Mouse (Mus musculus) ES-E14 (cell line): Measurements from ENCODE around the gene Npc1l1.

ENCODE experiments used
- CHD2 ChIP-seq: IDR thresholded peaks from 2 replicates; pipeline ENCODE4 v1.6.1; 2014; ENCODE audit warnings: mild to moderate bottlenecking, low read depth, low read length, inconsistent platforms
- HCFC1 ChIP-seq: IDR thresholded peaks from 2 replicates; pipeline ENCODE4 v1.6.1; 2012; ENCODE audit warnings: low read length, inconsistent platforms, borderline replicate concordance; ENCODE audit not compliant: insufficient read depth
- MAFK ChIP-seq: IDR thresholded peaks from 2 replicates; pipeline ENCODE4 v1.6.1; 2014; ENCODE audit warnings: mild to moderate bottlenecking, low read depth, low read length, inconsistent platforms; ENCODE audit not compliant: insufficient read depth
- ZNF384 ChIP-seq: IDR thresholded peaks from 2 replicates; pipeline ENCODE4 v1.6.1; 2012; ENCODE audit warnings: low read depth, low read length, inconsistent platforms

DNA sequence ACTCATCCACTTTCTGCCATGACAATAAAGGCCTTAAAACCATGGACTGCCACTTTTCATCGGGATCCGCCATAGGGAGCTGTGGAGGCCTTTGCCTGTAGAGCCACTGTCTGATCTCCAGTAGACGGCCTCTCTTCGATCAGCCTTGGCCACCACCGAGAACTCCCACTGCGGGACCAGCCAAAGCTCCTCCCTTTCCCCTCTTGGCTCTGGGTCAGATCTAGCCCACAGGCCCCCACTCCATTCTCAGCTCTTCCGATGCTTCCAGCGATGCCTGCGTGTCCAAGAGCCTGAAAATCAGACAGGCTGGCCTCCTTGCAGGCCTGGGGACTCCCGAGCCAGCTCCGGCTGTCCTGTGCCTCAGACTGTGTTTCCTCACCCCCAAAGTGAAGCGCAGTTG lies 63.6 kb downstream of the Npc1l1 start:
- TF ChIP-seq MAFK: no peak
- no peak for TF ChIP-seq HCFC1
- TF ChIP-seq CHD2: no peak
- TF ChIP-seq ZNF384: no peak
